Mouse (Mus musculus): ENCODE measurements around the gene Mgarp.
A peak's percentile ranks its signal among the peaks of the same experiment; 100 is the strongest.
"Not testable (repeated sequence)": the region's sequence is repeated elsewhere in the genome, so short reads cannot be mapped to it uniquely, and the experiment has no call there.

Gene Mgarp

DNA sequence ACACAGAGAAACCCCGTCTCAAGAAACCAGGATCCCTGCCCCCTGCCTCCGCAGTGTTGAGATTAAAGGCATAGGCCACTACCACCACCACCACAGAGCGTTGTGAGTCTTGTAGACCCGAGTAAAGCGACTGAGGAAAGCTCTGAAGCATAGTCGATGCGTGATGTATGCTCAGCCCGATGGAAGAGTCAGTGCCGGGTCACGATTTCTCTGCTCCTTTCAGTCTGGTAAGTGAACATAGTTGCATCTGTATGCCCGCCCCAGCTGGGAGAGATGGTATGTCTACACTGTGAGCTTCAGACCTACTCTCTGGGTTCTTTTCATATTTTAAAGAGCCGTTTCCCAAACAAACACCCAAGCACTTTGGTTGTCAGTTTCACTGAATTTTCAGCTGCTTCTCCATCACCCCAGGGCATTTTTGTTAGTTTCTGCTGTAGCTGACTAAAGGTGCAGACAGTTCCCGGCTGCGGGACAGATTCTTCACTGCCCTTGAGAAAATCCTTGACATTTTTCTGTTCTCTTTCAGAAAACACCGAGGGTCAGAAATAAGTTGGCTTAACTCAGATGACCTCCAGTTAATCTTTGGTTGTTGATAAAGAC lies 1.3 kb upstream of the Mgarp start:
- DNase-seq (ENCODE audit: low spot score in 2 of 2), result no peak

- DNase-seq (ENCODE audit: low spot score in 2 of 2), result no peak
These were observed 935 bp downstream of the Mgarp start for GRCm38 (mm10) chr3:51395461-51396145.

GRCm38 (mm10) chr3:51394881-51395280 lies 1.7 kb downstream of the Mgarp start:
- no peak for DNase-seq (ENCODE audit: low spot score in 2 of 2)

GRCm38 (mm10) chr3:51393651-51394050 lies 2.9 kb downstream of the Mgarp start:
- DNase-seq (ENCODE audit: low spot score in 2 of 2), result no peak

GRCm38 (mm10) chr3:51393018-51393417 lies 3.5 kb downstream of the Mgarp start:
- DNase-seq (ENCODE audit: low spot score in 2 of 2), result not testable (repeated sequence)

GRCm38 (mm10) chr3:51391591-51391990 lies 4.9 kb downstream of the Mgarp start:
- no peak for DNase-seq (ENCODE audit: low spot score in 2 of 2)

DNA sequence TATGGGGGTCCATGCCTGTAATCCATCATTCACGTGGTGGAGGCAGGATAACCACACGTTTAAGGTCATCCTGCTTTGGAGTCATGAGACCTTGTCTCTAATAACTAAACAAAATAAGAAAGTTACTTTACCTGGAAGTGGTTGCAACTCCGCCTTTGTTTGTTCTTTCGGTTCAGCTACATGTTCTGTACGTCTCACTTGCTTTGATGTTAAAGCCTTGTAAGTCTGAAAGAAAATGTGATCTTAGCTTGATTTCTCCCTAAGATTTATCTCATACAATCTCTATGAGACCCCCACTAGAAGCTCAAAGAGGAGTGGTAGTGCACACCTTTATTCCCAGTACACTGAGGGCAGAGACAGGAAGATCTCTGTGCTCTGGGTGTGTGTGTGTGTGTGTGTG lies 5.4 kb downstream of the Mgarp start:
- DNase-seq (ENCODE audit: low spot score in 2 of 2), result no peak

DNA sequence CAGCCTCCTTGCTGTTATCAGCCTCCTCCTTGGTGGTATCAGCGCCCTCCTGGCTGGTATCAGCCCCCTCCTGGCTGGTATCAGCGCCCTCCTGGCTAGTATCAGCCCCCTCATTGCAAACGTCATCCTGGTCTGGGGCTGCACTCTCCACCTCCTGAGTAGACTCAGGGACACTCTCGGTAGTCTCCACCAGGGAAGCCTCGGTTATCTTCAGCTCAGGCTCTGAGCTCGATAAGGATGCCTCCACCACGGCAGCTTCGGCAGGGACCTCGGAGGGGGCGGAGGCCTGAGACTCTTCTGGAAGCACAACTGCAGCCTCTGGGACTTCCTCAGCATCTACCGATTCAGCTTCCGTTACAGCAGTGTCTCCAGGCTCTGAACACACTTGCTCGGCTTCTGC lies 7.6 kb downstream of the Mgarp start:
- no peak for DNase-seq (ENCODE audit: low spot score in 2 of 2)

GRCm38 (mm10) chr3:51387868-51388381 lies 8.6 kb downstream of the Mgarp start:
- DNase-seq (ENCODE audit: low spot score in 2 of 2), result no peak

DNA sequence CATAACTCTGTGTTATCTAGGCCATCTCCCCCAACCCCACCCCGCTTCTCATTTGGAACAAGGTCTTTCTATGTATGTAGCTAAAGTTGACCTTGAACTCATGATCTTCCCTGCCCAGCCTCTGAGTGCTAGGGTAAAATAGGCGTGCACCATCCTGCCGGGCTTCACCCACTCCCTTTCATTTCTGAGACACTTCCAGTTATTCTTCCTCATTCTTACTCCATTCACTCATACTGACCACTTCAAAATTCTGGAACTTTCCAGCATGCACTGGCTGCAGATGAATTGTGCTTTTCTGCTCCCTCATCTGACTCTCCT lies 9.4 kb downstream of the Mgarp start:
- DNase-seq (ENCODE audit: low spot score in 2 of 2), result no peak

GRCm38 (mm10) chr3:51386441-51387133 lies 10.0 kb downstream of the Mgarp start:
- DNase-seq (ENCODE audit: low spot score in 2 of 2), result peak in 1 of 2 experiments; percentile 18

DNA sequence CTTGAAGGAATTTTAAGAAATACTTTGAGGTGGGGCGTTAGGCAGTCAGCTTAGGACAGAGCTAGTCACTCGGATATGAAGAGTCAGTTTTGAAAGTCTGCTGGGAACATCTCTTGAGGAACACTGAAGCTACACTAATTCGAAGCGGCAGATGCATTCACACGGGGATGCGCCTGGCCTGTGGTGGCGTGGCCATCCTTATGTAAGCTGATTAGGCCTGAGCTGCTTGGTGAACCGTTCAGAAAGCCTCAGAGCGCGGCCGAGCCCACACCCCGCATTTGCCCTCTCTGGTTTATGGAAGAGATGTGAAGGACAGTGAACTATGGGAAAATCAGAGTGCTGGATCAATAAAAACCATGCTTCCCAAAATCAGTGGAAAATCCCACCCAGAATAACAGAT lies 13.1 kb downstream of the Mgarp start:
- no peak for DNase-seq (ENCODE audit: low spot score in 2 of 2)

DNA sequence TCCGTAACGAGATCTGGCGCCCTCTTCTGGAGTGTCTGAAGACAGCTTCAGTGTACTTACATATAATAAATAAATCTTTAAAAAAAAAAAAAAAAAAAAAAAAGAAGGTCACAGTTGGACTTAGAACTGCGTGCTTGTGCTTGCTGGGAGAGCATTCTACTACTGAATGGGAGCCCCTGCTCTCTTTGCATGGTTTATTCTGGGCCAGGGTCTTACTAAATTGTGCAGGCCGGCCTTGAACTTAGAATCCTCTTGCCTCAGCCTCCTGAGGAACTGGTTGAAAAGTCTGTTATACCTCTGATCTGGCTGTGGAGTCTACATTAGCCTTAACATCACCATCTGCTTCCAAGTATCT lies 15.9 kb downstream of the Mgarp start:
- no peak for DNase-seq (ENCODE audit: low spot score in 2 of 2)

DNA sequence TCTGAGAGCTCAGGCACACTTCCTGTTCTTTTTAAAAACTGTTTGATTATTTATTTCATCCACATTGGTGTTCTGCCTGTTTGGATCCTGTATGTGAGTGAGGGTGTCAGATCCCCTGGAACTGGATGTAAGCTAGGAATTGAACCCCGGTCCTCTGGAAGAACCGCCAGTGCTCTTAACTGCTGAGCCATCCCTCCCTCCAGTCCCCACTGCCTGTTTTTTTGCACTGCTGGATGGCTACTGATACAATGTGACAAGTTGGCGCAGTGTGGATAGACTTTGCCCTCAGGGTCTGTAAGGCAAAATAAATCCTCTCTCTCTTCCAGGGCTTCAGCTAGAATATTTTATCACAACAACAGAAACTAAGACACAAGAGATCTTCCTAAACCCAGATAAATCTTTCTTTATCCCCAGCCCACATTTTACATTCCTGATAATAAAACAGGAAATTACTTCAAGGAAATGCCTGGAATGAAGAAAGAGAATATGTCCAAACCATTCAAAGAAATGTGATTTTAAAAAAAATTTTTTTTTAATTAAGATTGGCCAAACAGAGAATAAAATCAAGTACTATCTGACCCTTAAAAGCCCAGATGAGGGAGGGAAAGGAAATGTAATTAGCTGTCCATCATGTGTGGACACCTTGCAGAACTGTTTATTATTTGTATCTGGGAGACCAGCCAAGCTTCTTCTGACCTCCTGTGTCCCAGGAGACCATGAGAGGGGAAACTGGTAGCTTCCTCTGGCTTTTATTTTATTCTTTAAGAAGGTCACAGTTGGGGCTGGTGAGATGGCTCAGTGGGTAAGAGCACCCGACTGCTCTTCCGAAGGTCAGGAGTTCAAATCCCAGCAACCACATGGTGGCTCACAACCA lies 16.5 kb downstream of the Mgarp start:
- DNase-seq (ENCODE audit: low spot score in 2 of 2), result no peak

DNA sequence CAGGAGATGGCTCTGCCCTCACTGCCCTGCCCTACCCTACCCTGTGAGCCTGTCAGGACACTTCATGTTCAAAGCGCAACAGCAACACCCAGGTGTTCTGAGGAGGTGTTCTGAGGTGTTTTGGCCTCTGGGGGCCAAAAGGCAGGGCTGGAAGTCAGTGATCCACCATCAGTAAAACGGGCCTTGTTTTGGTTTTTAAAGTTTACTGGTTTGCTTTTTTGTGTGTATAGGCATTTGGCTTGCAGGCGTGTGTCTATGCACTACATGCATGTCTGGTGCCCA lies 17.9 kb downstream of the Mgarp start:
- DNase-seq (ENCODE audit: low spot score in 2 of 2), result no peak

- DNase-seq (ENCODE audit: low spot score in 2 of 2), result no peak
These were observed 18.5 kb downstream of the Mgarp start for GRCm38 (mm10) chr3:51377878-51378664.

DNA sequence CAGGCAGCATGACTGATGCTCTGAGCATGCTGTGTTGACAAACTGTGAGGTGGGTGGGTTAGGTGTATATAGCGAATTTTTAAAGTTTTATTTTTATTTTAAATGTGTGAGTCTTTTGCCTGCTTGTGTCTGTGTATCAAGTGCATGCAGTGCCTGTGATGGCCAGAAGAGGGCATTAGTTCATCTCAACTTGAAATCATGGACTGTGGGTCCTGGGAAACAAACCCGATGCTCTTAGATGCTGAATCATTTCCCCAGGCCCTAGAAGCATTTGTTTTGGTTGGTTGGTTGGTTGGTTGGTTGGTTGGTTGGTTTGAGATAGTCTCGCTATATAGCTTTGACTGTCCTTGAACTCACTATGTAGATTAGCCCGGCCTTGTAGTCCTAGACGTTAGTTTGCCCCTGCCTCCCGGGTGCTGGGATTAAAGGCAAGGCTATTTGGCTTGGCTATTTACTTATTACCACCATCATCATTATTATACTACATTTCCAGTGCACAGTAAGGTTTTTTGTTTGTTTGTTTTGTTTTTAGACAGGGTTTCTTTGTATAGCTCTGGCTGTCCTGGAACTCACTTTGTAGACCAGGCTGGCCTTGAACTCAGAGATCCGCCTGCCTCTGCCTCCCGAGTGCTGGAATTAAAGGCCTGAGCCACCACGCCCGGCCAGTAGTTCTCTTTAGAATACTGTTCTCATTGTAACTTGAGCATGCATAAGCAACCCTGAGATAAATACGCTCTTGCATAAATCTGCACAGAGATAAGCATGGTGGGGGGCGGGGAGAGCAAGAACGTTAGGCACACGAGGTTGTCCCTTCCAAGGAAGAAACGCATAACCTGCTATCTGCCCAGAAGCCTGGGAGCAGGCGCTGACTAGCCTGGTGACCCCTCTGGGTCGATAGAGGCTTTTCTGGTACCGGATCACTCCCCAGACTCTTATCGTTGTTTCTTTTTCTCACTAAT lies 21.0 kb downstream of the Mgarp start:
- no peak for DNase-seq (ENCODE audit: low spot score in 2 of 2)

DNA sequence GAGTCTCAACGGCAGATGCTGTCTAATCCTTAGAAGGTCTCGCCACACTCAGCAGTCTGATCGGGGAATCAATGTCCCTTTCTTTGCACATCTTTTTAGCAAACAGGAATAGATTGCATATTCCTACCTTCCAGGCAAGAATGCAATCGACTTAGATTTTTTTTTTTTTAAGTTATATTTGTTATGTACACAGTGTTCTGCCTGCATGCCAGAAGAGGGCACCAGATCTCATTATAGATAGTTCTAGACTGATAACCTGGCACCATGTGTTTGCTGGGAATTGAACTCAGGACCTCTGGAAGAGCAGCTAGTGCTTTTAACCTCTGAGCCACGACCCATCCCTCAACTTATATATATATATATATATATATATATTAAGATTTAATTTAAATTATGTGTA lies 23.0 kb downstream of the Mgarp start:
- no peak for DNase-seq (ENCODE audit: low spot score in 2 of 2)

GRCm38 (mm10) chr3:51372883-51373282 lies 23.7 kb downstream of the Mgarp start:
- DNase-seq (ENCODE audit: low spot score in 2 of 2), result no peak

- no peak for DNase-seq (ENCODE audit: low spot score in 2 of 2)
These were observed 24.7 kb downstream of the Mgarp start for GRCm38 (mm10) chr3:51371826-51372225.

All from urinary bladder, adult 18-20 months (tissue).